Mouse (Mus musculus): ENCODE measurements around the gene Urad.

Gene Urad

GRCm38 (mm10) chr5:147325931-147326330, 3.7 kb upstream of the Urad start:
- DNase-seq (ENCODE audit: low read depth, low spot score): no peak

- peak; percentile 79 for DNase-seq (ENCODE audit: low read depth, low spot score)
Measured at GRCm38 (mm10) chr5:147323237-147323917, 1.1 kb upstream of the Urad start.

- peak; percentile 72 for DNase-seq (ENCODE audit: low read depth, low spot score)
Measured at GRCm38 (mm10) chr5:147319653-147320052, 2.6 kb downstream of the Urad start.

- DNase-seq (ENCODE audit: low read depth, low spot score): no peak
Measured at GRCm38 (mm10) chr5:147317991-147318390, 4.2 kb downstream of the Urad start.

GRCm38 (mm10) chr5:147317321-147317720, 4.9 kb downstream of the Urad start:
- no peak for DNase-seq (ENCODE audit: low read depth, low spot score)

GRCm38 (mm10) chr5:147315432-147316075, 6.7 kb downstream of the Urad start:
- no peak for DNase-seq (ENCODE audit: low read depth, low spot score)

- no peak for DNase-seq (ENCODE audit: low read depth, low spot score)
Measured at GRCm38 (mm10) chr5:147314646-147315431, 7.4 kb downstream of the Urad start.

GRCm38 (mm10) chr5:147312830-147313685, 9.2 kb downstream of the Urad start:
- DNase-seq (ENCODE audit: low read depth, low spot score): no peak

GRCm38 (mm10) chr5:147309786-147310185, 12.5 kb downstream of the Urad start:
- no peak for DNase-seq (ENCODE audit: low read depth, low spot score)

GRCm38 (mm10) chr5:147308451-147308850, 13.8 kb downstream of the Urad start:
- no peak for DNase-seq (ENCODE audit: low read depth, low spot score)

GRCm38 (mm10) chr5:147307398-147307785, 14.8 kb downstream of the Urad start:
- DNase-seq (ENCODE audit: low read depth, low spot score): no peak

- DNase-seq (ENCODE audit: low read depth, low spot score): no peak
Measured at GRCm38 (mm10) chr5:147306638-147307397, 15.4 kb downstream of the Urad start, which contains the start of gene Cdx2. Gene Cdx2, minus strand, starts transcription at chr5:147307270.

- DNase-seq (ENCODE audit: low read depth, low spot score): no peak
Measured at GRCm38 (mm10) chr5:147305856-147306637, 16.2 kb downstream of the Urad start.

GRCm38 (mm10) chr5:147305166-147305565, 17.1 kb downstream of the Urad start:
- DNase-seq (ENCODE audit: low read depth, low spot score): no peak

GRCm38 (mm10) chr5:147304276-147305155, 17.7 kb downstream of the Urad start:
- no peak for DNase-seq (ENCODE audit: low read depth, low spot score)

GRCm38 (mm10) chr5:147302746-147303400, 19.4 kb downstream of the Urad start:
- DNase-seq (ENCODE audit: low read depth, low spot score): no peak

- no peak for DNase-seq (ENCODE audit: low read depth, low spot score)
Measured at GRCm38 (mm10) chr5:147302141-147302540, 20.1 kb downstream of the Urad start.

- no peak for DNase-seq (ENCODE audit: low read depth, low spot score)
Measured at GRCm38 (mm10) chr5:147301781-147302070, 20.5 kb downstream of the Urad start.
